Mouse (Mus musculus): ENCODE results near the gene Prr9. TPM values are rescaled to one million over a fixed set of nuclear protein-coding genes. Genes with fewer than 3 reads are reported as not detected.

Prr9 gene
- polyA plus RNA-seq, 1 experiment from 2014 or later = not detected

- Histone ChIP-seq H3K9ac (replicated peaks; ENCODE audit: low read depth, low read length) (no peak overlapping the region), H3K27me3 (ENCODE audit: control insufficient read depth, insufficient read depth, low read length) (no peaks in the 10 kb centered on the region), H3K9me3 (ENCODE audit: control insufficient read depth, low read length) (no peaks in the 10 kb centered on the region), H3K27ac (ENCODE audit: low read depth, low read length) (no peak overlapping the region), H3K4me1 (ENCODE audit: control insufficient read depth, insufficient read depth, low read length) (no peaks in the 10 kb centered on the region), H3K4me3 (ENCODE audit: low read depth, low read length) (no peak overlapping the region), H3K36me3 (ENCODE audit: control insufficient read depth, insufficient read depth, low read length) (no peaks in the 10 kb centered on the region), H3K4me2 (ENCODE audit: low read depth, low read length) (no peak overlapping the region)
- ATAC-seq (ENCODE audit: low read depth) = no peak
Measured at GRCm38 (mm10) chr3:92111526-92111925, 12.2 kb downstream of the Prr9 start.

GRCm38 (mm10) chr3:92110790-92111189 is 13.0 kb downstream of the Prr9 start:
- ATAC-seq (ENCODE audit: low read depth) = no peak
- H3K9ac ChIP-seq (replicated peaks; ENCODE audit: low read depth, low read length) = no peak overlapping the region
- no peaks in the 10 kb centered on the region for H3K4me1 ChIP-seq (ENCODE audit: control insufficient read depth, insufficient read depth, low read length)
- no peaks in the 10 kb centered on the region for H3K36me3 ChIP-seq (ENCODE audit: control insufficient read depth, insufficient read depth, low read length)
- H3K9me3 ChIP-seq (ENCODE audit: control insufficient read depth, low read length) = no peaks in the 10 kb centered on the region
- no peak overlapping the region for H3K4me3 ChIP-seq (ENCODE audit: low read depth, low read length)
- no peak overlapping the region for H3K4me2 ChIP-seq (ENCODE audit: low read depth, low read length)
- no peak overlapping the region for H3K27ac ChIP-seq (ENCODE audit: low read depth, low read length)
- H3K27me3 ChIP-seq (ENCODE audit: control insufficient read depth, insufficient read depth, low read length) = no peaks in the 10 kb centered on the region

GRCm38 (mm10) chr3:92106582-92106981 is 17.2 kb downstream of the Prr9 start:
- Histone ChIP-seq H3K4me2 (ENCODE audit: low read depth, low read length) (no peak overlapping the region), H3K27me3 (ENCODE audit: control insufficient read depth, insufficient read depth, low read length) (no peaks in the 10 kb centered on the region)
- peak; percentile 79; the same call in 1 of the 2 replicates for ATAC-seq (ENCODE audit: low read depth)

GRCm38 (mm10) chr3:92083042-92083441 is 40.7 kb downstream of the Prr9 start, which contains the start of gene Lor:
Gene Lor, minus strand, starts transcription at chr3:92083142.
- peak within 1 kb of the TSS; percentile 97; the same call in 1 of the 2 replicates for H3K27ac ChIP-seq (ENCODE audit: low read depth, low read length)
- H3K9ac ChIP-seq (replicated peaks; ENCODE audit: low read depth, low read length) = no peak within 1 kb of the TSS; the same call in 1 of the 2 replicates
- peak within 1 kb of the TSS; percentile 67 for H3K4me2 ChIP-seq (ENCODE audit: low read depth, low read length)
- no peak for ATAC-seq (ENCODE audit: low read depth)
- H3K27me3 ChIP-seq (ENCODE audit: control insufficient read depth, insufficient read depth, low read length) = no peaks in the 10 kb centered on the region
- 85% methylated on average over 2 of the region's 2 CpGs for WGBS
- H3K4me3 ChIP-seq (ENCODE audit: low read depth, low read length) = peak within 1 kb of the TSS; percentile 68
- H3K36me3 ChIP-seq (ENCODE audit: control insufficient read depth, insufficient read depth, low read length) = no peaks in the 10 kb centered on the region
- no peaks in the 10 kb centered on the region for H3K9me3 ChIP-seq (ENCODE audit: control insufficient read depth, low read length)
- H3K4me1 ChIP-seq (ENCODE audit: control insufficient read depth, insufficient read depth, low read length) = no peaks in the 10 kb centered on the region

More at GRCm38 (mm10) chr3:92106582-92106981, 17.2 kb downstream of the Prr9 start:
- WGBS = 11% methylated on average over 6 of the region's 6 CpGs
- Histone ChIP-seq H3K27ac (ENCODE audit: low read depth, low read length) (no peak overlapping the region), H3K4me3 (ENCODE audit: low read depth, low read length) (no peak overlapping the region), H3K4me1 (ENCODE audit: control insufficient read depth, insufficient read depth, low read length) (no peaks in the 10 kb centered on the region), H3K36me3 (ENCODE audit: control insufficient read depth, insufficient read depth, low read length) (no peaks in the 10 kb centered on the region), H3K9me3 (ENCODE audit: control insufficient read depth, low read length) (no peaks in the 10 kb centered on the region), H3K9ac (replicated peaks; ENCODE audit: low read depth, low read length) (no peak overlapping the region)

GRCm38 (mm10) chr3:92081285-92081931 is 42.3 kb downstream of the Prr9 start:
- whole genome bisulfite sequencing = 1% methylated on average over 72 of the region's 76 CpGs
- Histone ChIP-seq H3K27ac (ENCODE audit: low read depth, low read length) (peak overlapping the region; percentile 97), H3K4me2 (ENCODE audit: low read depth, low read length) (peak overlapping the region; percentile 67), H3K36me3 (ENCODE audit: control insufficient read depth, insufficient read depth, low read length) (no peaks in the 10 kb centered on the region), H3K4me1 (ENCODE audit: control insufficient read depth, insufficient read depth, low read length) (no peaks in the 10 kb centered on the region), H3K27me3 (ENCODE audit: control insufficient read depth, insufficient read depth, low read length) (no peaks in the 10 kb centered on the region), H3K9ac (replicated peaks; ENCODE audit: low read depth, low read length) (peak overlapping the region; percentile 84), H3K9me3 (ENCODE audit: control insufficient read depth, low read length) (no peaks in the 10 kb centered on the region), H3K4me3 (ENCODE audit: low read depth, low read length) (peak overlapping the region; percentile 68)
- peak; percentile 82 for ATAC-seq (ENCODE audit: low read depth)

GRCm38 (mm10) chr3:92080462-92081284 is 43.1 kb downstream of the Prr9 start:
- Histone ChIP-seq H3K27ac (ENCODE audit: low read depth, low read length) (peak overlapping the region; percentile 97), H3K4me3 (ENCODE audit: low read depth, low read length) (peak overlapping the region; percentile 68), H3K4me2 (ENCODE audit: low read depth, low read length) (peak overlapping the region; percentile 67), H3K27me3 (ENCODE audit: control insufficient read depth, insufficient read depth, low read length) (no peaks in the 10 kb centered on the region), H3K4me1 (ENCODE audit: control insufficient read depth, insufficient read depth, low read length) (no peaks in the 10 kb centered on the region), H3K9ac (replicated peaks; ENCODE audit: low read depth, low read length) (peak overlapping the region; percentile 84), H3K36me3 (ENCODE audit: control insufficient read depth, insufficient read depth, low read length) (no peaks in the 10 kb centered on the region), H3K9me3 (ENCODE audit: control insufficient read depth, low read length) (no peaks in the 10 kb centered on the region)
- peak; percentile 92 for ATAC-seq (ENCODE audit: low read depth)
- under 1% methylated on average over 68 of the region's 82 CpGs for WGBS

Other genes starting within 250 kb of the Prr9 start
- gene Pglyrp3, start 109.4 kb downstream of the Prr9 start, polyA plus RNA-seq (2014; fragmentation: Nextera tagmentation; extraction: Ambion mirVana) = not detected in 2 replicates
- gene Lor, start 40.8 kb downstream of the Prr9 start, polyA plus RNA-seq (2014; fragmentation: Nextera tagmentation; extraction: Ambion mirVana) = 3.2 and 6.4 TPM in 2 replicates
- not detected in 2 replicates for gene Lelp1, start 18.8 kb upstream of the Prr9 start, polyA plus RNA-seq (2014; fragmentation: Nextera tagmentation; extraction: Ambion mirVana)
- not detected in 2 replicates for gene Sprr2a1, start 91.9 kb upstream of the Prr9 start, polyA plus RNA-seq (2014; fragmentation: Nextera tagmentation; extraction: Ambion mirVana)
- gene Sprr2a2, start 92.0 kb upstream of the Prr9 start, polyA plus RNA-seq (2014; fragmentation: Nextera tagmentation; extraction: Ambion mirVana) = not detected in 2 replicates
- gene Sprr2a3, start 161.5 kb upstream of the Prr9 start, polyA plus RNA-seq (2014; fragmentation: Nextera tagmentation; extraction: Ambion mirVana) = not detected in 2 replicates
- not detected in 2 replicates for gene Sprr2b, start 192.7 kb upstream of the Prr9 start, polyA plus RNA-seq (2014; fragmentation: Nextera tagmentation; extraction: Ambion mirVana)
- gene Sprr2d, start 215.2 kb upstream of the Prr9 start, polyA plus RNA-seq (2014; fragmentation: Nextera tagmentation; extraction: Ambion mirVana) = not detected in 2 replicates
- not detected in 2 replicates for gene Sprr2e, start 228.2 kb upstream of the Prr9 start, polyA plus RNA-seq (2014; fragmentation: Nextera tagmentation; extraction: Ambion mirVana)
- gene Sprr2f, start 241.2 kb upstream of the Prr9 start, polyA plus RNA-seq (2014; fragmentation: Nextera tagmentation; extraction: Ambion mirVana) = not detected in 2 replicates